Mouse (Mus musculus) cortical plate, adult 2 months (tissue): ENCODE measurements around the gene D430019H16Rik.

Source experiments
- CTCF ChIP-seq: fragments of 200-500 bp; IDR thresholded peaks from 2 replicates; pipeline ENCODE4 v1.5.1; 2011; ENCODE audit warnings: mild to moderate bottlenecking, control low read depth, low read length; ENCODE audit not compliant: insufficient read depth; ENCODE audit errors: extremely low read depth
- POLR2A ChIP-seq: fragments of 200-500 bp; IDR thresholded peaks from 2 replicates; pipeline ENCODE4 v1.6.1; 2011; ENCODE audit warnings: mild to moderate bottlenecking, low read length, control low read depth; ENCODE audit not compliant: insufficient read depth; ENCODE audit errors: extremely low read depth

- TF ChIP-seq CTCF = no peak
- no peak for TF ChIP-seq POLR2A
These were observed 15.4 kb downstream of the D430019H16Rik start for GRCm38 (mm10) chr12:105469026-105469425.
